Mouse (Mus musculus): ENCODE results near the gene Pla2g1b. TPM values are rescaled to one million over a fixed set of nuclear protein-coding genes. Genes with fewer than 3 reads are reported as not detected.
A peak's percentile ranks its signal among the peaks of the same experiment; 100 is the strongest.
"Not testable (repeated sequence)": the region's sequence is repeated elsewhere in the genome, so short reads cannot be mapped to it uniquely, and the experiment has no call there.

Pla2g1b gene
- total RNA-seq, 1 experiment from 2014 or later = not detected

- ATAC-seq (replicated peaks; ENCODE audit: insufficient number of reproducible peaks, low FRiP score, low TSS enrichment, poor library complexity, severe bottlenecking) = peak; percentile 71; the same call in 1 of the 2 replicates
These were observed 24.7 kb upstream of the Pla2g1b start for GRCm38 (mm10) chr5:115441205-115441849.

GRCm38 (mm10) chr5:115442663-115443062, 23.4 kb upstream of the Pla2g1b start:
- ATAC-seq (replicated peaks; ENCODE audit: insufficient number of reproducible peaks, low FRiP score, low TSS enrichment, poor library complexity, severe bottlenecking) = not testable (repeated sequence)

- ATAC-seq (replicated peaks; ENCODE audit: insufficient number of reproducible peaks, low FRiP score, low TSS enrichment, poor library complexity, severe bottlenecking) = no peak
These were observed 21.9 kb upstream of the Pla2g1b start for GRCm38 (mm10) chr5:115444130-115444529.

- ATAC-seq (replicated peaks; ENCODE audit: insufficient number of reproducible peaks, low FRiP score, low TSS enrichment, poor library complexity, severe bottlenecking) = no peak
These were observed 19.0 kb upstream of the Pla2g1b start for GRCm38 (mm10) chr5:115447108-115447507.

GRCm38 (mm10) chr5:115449247-115449646, 16.8 kb upstream of the Pla2g1b start:
- ATAC-seq (replicated peaks; ENCODE audit: insufficient number of reproducible peaks, low FRiP score, low TSS enrichment, poor library complexity, severe bottlenecking) = no peak

- no peak for ATAC-seq (replicated peaks; ENCODE audit: insufficient number of reproducible peaks, low FRiP score, low TSS enrichment, poor library complexity, severe bottlenecking)
These were observed 15.4 kb upstream of the Pla2g1b start for GRCm38 (mm10) chr5:115450410-115451317.

GRCm38 (mm10) chr5:115454422-115455090, 11.5 kb upstream of the Pla2g1b start:
- no peak for ATAC-seq (replicated peaks; ENCODE audit: insufficient number of reproducible peaks, low FRiP score, low TSS enrichment, poor library complexity, severe bottlenecking)

GRCm38 (mm10) chr5:115455838-115456237, 10.2 kb upstream of the Pla2g1b start:
- ATAC-seq (replicated peaks; ENCODE audit: insufficient number of reproducible peaks, low FRiP score, low TSS enrichment, poor library complexity, severe bottlenecking) = no peak

- no peak for ATAC-seq (replicated peaks; ENCODE audit: insufficient number of reproducible peaks, low FRiP score, low TSS enrichment, poor library complexity, severe bottlenecking)
These were observed 7.1 kb upstream of the Pla2g1b start for GRCm38 (mm10) chr5:115458918-115459317.

- no peak for ATAC-seq (replicated peaks; ENCODE audit: insufficient number of reproducible peaks, low FRiP score, low TSS enrichment, poor library complexity, severe bottlenecking)
These were observed 1.5 kb upstream of the Pla2g1b start for GRCm38 (mm10) chr5:115464408-115465115.

GRCm38 (mm10) chr5:115469791-115470190, 3.7 kb downstream of the Pla2g1b start:
- ATAC-seq (replicated peaks; ENCODE audit: insufficient number of reproducible peaks, low FRiP score, low TSS enrichment, poor library complexity, severe bottlenecking) = no peak

- ATAC-seq (replicated peaks; ENCODE audit: insufficient number of reproducible peaks, low FRiP score, low TSS enrichment, poor library complexity, severe bottlenecking) = 0 out of 2 replicates have a peak, but pooled peaks have one; percentile 57
These were observed 4.9 kb downstream of the Pla2g1b start for GRCm38 (mm10) chr5:115470766-115471531.

GRCm38 (mm10) chr5:115473191-115473590, 7.1 kb downstream of the Pla2g1b start:
- no peak for ATAC-seq (replicated peaks; ENCODE audit: insufficient number of reproducible peaks, low FRiP score, low TSS enrichment, poor library complexity, severe bottlenecking)

GRCm38 (mm10) chr5:115474174-115474828, 8.2 kb downstream of the Pla2g1b start:
- no peak for ATAC-seq (replicated peaks; ENCODE audit: insufficient number of reproducible peaks, low FRiP score, low TSS enrichment, poor library complexity, severe bottlenecking)

- peak; percentile 32 for ATAC-seq (replicated peaks; ENCODE audit: insufficient number of reproducible peaks, low FRiP score, low TSS enrichment, poor library complexity, severe bottlenecking)
These were observed 9.5 kb downstream of the Pla2g1b start for GRCm38 (mm10) chr5:115475337-115476106.

GRCm38 (mm10) chr5:115476107-115476727, 10.2 kb downstream of the Pla2g1b start:
- ATAC-seq (replicated peaks; ENCODE audit: insufficient number of reproducible peaks, low FRiP score, low TSS enrichment, poor library complexity, severe bottlenecking) = 0 out of 2 replicates have a peak, but pooled peaks have one; percentile 6

Data from monocyte, adult 5-6 weeks (primary cell).